Mouse (Mus musculus): ENCODE results near the gene Mink1.

DNA sequence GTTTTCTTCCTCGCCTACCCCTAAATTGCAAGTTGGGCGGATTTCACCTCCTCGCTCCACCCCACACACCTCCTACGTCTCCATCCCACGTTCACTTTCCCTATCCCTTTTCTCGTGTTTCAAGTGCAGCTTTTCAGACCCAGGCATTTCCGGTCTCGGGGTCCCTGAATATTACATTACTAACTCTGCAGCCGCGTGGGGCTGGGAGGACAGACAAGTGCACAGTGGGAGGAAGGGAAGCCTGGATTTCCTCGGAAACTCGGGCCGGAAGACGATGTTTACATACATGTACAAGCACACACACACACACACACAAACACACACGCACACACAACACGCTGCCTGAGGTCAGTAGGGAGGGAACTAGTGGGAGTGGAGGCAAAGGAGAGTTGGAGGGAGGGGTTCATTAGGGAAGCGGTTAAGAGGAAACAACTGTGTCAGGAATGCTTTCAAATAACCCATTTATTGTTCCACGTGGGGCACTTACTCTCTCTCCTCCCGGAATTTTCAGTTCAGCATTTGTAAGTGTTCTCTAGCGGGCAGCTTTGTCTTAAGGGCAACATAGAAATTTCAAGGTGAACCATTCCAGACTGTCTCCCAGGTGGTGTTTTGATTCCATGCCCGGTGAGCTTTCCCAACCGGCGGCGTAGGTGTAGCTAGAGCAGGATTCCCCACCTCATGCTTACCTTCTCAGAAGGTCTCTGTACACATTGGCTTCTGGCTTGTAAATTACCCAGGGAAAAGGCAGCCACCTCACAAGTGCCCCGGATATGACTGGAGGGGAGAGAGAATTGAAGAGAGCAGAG is 992 bp downstream of the Mink1 start:
- TF ChIP-seq CTCF (IDR thresholded peaks at IDR 0.05; ENCODE audit: borderline replicate concordance, control insufficient read depth, extremely low read depth, insufficient read depth, low read length, poor library complexity) (no peak), POLR2A (IDR thresholded peaks at IDR 0.05; ENCODE audit: control insufficient read depth, extremely low read depth, insufficient read depth, low read length, poor library complexity) (no peak)

Measured in thymus, adult 2 months (tissue).